Mouse (Mus musculus) cerebellum, adult 18-20 months (tissue): ENCODE data around the gene Rassf9.
A peak's percentile ranks its signal among the peaks of the same experiment; 100 is the strongest.

Experiments used
- DNase-seq, 2 experiments: peaks; one replicate each; pipeline ENCODE4 v3.0.0; 2021

Gene Rassf9

DNA sequence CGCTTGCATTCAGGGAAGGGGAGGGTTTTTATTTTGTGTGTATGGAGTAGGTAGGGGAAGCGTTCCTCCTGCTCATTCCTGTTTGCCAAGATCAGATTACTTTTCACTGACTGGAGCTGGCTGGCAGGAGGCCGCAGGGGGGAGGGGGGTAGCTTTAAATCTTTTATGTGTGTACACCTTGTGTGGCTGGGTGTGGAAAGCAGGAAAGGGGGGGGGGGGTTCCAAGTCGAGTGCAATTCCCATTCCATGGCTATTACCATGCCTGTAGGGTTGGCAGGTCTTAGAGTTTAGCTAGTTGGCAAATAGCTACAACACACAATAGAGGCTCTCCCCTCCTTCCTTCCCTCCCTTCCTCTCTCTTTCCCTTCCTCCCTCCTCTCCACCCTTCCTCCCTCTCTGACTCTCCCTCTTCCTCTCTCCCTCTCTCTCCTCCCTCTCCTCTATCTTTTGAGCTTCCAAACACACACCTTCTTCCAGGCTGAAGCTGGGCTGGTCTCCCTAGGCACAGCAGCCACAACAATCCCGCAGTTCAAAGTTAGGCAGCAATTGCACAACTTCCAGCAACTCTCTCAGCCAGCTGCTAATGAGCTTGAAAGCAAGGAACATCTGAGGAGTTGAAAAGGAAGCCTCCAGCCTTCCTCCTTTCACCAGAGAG, at the start of gene Rassf9:
Gene Rassf9 (plus strand): TSS at position 416 of the 655 bp plus-strand sequence.
- DNase-seq, result no peak

DNA sequence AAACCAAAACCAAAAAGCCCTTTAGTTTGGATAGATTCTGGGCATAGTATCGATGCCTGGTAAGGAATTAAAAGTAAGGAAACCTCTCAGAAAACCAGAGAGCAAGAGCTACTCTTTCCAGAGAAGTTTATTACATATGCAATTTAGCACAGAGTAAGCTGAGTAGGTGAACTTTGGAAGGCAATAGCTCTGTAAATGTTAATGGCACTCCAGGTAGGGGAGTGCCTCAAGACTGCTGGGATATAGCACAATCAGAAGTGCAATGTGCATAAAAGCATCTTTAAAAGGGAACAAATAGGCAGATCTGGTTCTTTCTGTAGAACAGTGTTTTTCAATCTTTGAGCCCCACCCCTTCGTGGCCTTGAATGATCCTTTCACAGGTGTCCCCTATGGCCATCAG, 42.6 kb upstream of the Rassf9 start:
- no peak for DNase-seq

DNA sequence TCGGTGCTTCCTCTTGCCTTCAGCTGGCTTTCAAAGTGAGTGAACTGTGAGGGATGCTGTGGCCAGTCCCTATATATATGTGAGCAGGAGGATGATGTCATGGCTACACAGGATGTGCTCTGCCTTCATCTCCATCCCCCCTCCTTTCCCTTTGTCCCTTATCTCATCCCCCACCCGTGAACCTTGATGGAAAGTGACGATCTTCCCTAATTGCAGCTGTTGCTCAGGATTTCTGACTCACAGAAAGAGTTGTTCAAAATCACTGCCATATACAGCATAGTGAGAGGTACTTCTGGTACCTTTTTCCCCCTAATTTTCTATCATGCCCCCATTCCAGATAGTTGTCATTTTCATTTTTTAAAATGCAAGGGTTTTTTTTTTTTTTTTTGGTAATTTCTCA, 21.6 kb upstream of the Rassf9 start, which contains the start of gene Nts:
Gene Nts (minus strand): TSS at position 101 of the 400 bp plus-strand sequence.
- no peak for DNase-seq

DNA sequence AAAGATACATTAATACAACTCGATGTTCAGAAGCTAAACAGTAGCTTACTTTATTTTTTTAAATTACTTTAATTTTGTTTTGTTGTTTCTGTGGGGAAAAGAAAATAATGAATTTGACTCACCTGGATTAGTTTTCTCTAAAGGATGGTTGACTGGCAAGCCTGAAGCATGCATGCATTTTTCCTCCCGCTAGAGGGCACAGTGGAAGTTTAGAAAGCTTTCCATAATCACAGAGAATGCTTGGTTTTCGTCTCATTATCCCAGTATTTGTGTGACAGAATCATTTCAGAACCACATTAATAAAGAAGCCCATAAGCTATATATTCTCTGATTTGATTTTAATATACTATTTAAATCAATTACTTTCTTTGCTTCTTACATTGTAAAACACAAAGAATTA, 20.2 kb upstream of the Rassf9 start:
- DNase-seq, result peak; percentile 26 to 35

- no peak for DNase-seq
These were observed 13.3 kb upstream of the Rassf9 start for GRCm38 (mm10) chr10:102498754-102499153.

- no peak for DNase-seq
These were observed 4.6 kb upstream of the Rassf9 start for GRCm38 (mm10) chr10:102507386-102507785.

GRCm38 (mm10) chr10:102511461-102511806, 588 bp upstream of the Rassf9 start:
- no peak for DNase-seq

DNA sequence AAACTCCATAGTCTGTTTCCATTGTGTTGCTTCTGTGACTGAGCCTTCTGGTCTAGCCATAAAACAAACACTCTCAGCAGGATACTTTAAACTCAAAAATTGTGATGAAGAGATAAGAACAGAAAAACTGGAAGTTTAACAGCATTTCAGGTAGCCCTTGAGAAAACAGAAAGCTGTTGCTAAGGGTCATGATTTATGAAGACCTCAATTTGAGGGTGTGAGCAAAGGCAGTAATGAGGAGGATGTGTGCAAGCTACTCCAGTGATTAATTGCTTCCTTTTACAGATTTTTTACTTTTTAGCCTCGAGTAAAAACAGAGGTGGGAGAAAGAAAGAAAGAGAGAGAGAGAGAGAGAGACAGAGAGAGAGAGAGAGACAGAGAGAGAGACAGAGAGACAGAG, 2.1 kb downstream of the Rassf9 start:
- no peak for DNase-seq

DNA sequence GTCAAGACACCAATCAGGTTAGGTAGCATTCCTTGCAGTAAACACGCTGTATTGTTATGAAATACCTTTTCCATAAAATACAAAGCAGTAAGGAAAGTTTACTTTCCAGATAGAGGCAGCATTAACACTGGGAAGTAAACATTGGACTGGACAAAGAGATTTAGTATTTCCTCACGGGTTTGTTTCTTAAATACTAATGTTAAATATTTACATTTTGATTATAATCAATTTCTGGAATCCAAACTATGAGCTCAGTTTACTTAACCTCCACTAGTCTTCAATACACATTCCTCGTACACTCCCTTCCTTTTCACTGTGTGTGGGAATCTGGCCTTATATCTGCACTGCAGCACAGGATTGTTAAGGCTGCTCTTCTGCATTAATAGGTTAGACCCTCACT, 15.9 kb downstream of the Rassf9 start:
- DNase-seq, result no peak

DNA sequence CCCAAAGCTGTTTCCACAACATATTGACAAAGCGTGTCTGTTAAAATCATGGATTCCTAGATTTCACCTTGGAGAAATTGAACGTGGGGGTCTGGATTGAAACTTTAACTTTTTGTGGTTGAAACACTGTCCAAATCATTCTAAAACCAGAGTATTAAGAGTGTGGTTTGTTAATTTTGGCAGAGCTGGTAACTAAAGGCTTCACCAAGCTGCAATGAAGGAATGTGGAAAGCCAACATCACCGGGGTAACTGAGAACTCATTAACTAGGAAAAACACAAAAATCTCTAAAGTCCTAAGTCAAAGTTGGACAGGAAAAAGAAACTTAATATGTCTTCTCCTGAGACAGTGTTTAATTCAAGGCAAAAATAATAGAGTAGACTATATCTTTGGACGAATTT, 41.9 kb downstream of the Rassf9 start:
- no peak for DNase-seq

DNA sequence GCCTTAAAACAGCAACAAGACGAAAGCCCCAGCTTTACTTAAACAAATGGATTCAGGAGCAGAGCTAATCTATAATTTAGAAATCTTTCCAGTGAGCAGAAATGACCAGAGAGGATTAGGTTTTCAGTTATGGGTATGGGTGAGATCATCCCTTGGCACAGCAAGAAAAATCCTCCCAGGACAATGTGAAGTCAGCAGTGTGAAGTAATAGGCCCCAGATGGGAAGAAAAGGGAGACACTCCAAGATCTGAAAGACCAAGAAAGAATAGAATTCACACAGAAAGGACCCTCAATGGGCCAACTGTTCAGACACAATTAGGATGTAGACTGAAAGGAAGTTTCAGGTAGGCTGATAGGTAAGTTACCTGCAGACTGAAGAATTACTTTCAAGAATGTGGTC, 50.5 kb downstream of the Rassf9 start:
- DNase-seq, result no peak

- DNase-seq, result no peak
These were observed 65.9 kb downstream of the Rassf9 start for GRCm38 (mm10) chr10:102577970-102578369.

DNA sequence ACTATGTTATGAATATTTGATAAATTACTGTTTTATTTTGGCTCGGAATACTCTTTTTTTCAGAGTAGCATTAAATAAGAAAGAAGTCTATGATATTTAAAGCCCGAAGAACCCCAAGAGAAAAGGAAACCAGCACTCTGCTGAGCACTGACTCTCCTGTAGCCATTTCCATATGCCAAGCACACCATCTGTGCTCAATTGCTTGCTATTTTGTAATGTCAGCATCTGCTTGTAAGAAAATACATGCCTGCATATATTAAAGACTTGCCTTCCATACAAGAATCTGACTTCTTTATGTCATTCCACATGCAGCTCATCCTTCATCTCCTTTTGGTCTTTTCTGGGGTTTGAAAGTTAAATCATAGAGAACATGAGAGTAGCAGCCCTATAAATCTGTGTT, 82.3 kb downstream of the Rassf9 start:
- DNase-seq, result no peak
